Mouse (Mus musculus): Measurements from ENCODE around the gene Olfr923. TPM values are rescaled to one million over a fixed set of nuclear protein-coding genes. Genes with fewer than 3 reads are reported as not detected.
"Not testable (repeated sequence)": the region's sequence is repeated elsewhere in the genome, so short reads cannot be mapped to it uniquely, and the experiment has no call there.

The Olfr923 gene
- not detected in 2 replicates for polyA plus RNA-seq (2015; fragmentation: Nextera tagmentation; extraction: Ambion mirVana)

DNA sequence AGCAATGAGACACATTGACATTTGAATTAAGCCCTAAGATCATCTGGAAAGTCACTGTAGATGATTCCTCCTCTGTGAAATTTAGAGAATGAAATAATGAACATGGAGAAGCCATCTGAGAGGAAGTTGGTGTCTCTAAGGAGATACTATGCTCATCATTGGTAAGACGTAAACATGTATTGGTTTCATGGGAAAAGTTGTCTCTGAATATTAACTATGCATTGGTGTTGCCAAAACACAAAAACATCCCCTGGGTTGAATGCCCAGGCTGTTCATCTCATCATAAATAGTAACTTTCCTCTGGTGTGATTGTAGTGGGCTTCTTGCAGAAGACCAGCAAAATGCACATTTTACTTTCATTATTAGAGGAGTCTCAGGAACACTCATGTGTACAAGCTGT lies at the start of gene Olfr923:
Gene Olfr923, plus strand, starts transcription at position 301 of the 400 bp plus-strand sequence.
- WGBS = 86% methylated on average over 1 of the region's 1 CpGs
- no peak for ATAC-seq (ENCODE audit: low FRiP score)

GRCm38 (mm10) chr9:38792689-38793088 lies 33.7 kb upstream of the Olfr923 start:
- Histone ChIP-seq H3K4me1 (no peaks in the 10 kb centered on the region), H3K36me3 (no peaks in the 10 kb centered on the region), H3K27ac (replicated peaks) (no peak overlapping the region), H3K4me2 (no peak overlapping the region), H3K9me3 (replicated peaks) (no peaks in the 10 kb centered on the region), H3K4me3 (replicated peaks) (no peak overlapping the region), H3K9ac (replicated peaks) (no peak overlapping the region), H3K27me3 (replicated peaks) (no peaks in the 10 kb centered on the region)
- WGBS = 92% methylated on average over 2 of the region's 2 CpGs
- ATAC-seq (ENCODE audit: low FRiP score) = no peak

More for the DNA sequence above, at the start of gene Olfr923:
- H3K36me3 ChIP-seq = no peaks in the 10 kb centered on the region
- H3K4me2 ChIP-seq = no peak within 1 kb of the TSS
- H3K9me3 ChIP-seq (replicated peaks) = no peaks in the 10 kb centered on the region
- no peak within 1 kb of the TSS for H3K27ac ChIP-seq (replicated peaks)
- H3K9ac ChIP-seq (replicated peaks) = no peak within 1 kb of the TSS
- no peak within 1 kb of the TSS for H3K4me3 ChIP-seq (replicated peaks)
- H3K4me1 ChIP-seq = no peaks in the 10 kb centered on the region
- H3K27me3 ChIP-seq (replicated peaks) = no peaks in the 10 kb centered on the region

DNA sequence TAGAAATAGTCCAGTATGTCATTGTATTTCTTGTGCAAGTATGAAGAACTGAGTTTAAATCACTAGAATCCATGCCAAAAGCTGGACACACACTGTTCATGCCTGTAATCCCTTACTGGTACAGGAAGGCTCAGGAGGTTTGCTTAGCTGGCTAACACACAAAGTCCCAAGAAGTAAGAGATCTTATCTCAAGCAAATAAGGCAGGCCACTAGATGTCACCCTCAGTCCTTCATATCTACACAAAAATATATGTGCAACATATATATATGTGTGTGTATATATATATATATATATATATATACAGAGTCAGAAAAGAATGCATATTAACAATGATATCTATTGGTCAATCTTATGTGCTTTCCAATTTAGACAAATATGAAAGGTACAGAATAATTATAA lies 20.6 kb upstream of the Olfr923 start:
- Histone ChIP-seq H3K4me1 (no peaks in the 10 kb centered on the region), H3K9ac (replicated peaks) (no peak overlapping the region), H3K4me3 (replicated peaks) (no peak overlapping the region), H3K36me3 (no peaks in the 10 kb centered on the region), H3K27ac (replicated peaks) (no peak overlapping the region), H3K9me3 (replicated peaks) (no peaks in the 10 kb centered on the region), H3K27me3 (replicated peaks) (no peaks in the 10 kb centered on the region), H3K4me2 (no peak overlapping the region)
- no peak for ATAC-seq (ENCODE audit: low FRiP score)

DNA sequence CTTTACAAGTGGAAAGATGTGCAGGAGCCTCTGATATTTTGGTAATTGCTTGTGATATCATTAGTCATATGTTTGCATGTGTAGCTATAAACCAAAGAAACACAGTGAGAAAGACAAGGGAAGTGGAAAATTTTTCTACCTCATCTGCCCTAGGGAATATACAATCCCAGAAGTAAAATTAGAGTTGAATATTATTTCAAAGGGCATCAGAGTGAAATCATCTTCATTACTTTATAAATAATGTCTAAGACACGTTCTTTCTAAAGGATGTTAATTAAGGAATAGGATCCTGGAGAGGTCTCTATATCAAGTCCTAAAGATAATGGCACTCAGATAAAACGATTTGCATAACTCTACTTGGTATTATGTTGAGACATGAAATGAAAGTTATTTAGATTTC lies 12.0 kb upstream of the Olfr923 start, which contains the start of gene Olfr922:
Gene Olfr922, plus strand, starts transcription at position 301 of the 400 bp plus-strand sequence.
- H3K9ac ChIP-seq (replicated peaks) = no peak within 1 kb of the TSS
- H3K4me1 ChIP-seq = no peaks in the 10 kb centered on the region
- H3K36me3 ChIP-seq = no peaks in the 10 kb centered on the region
- 61% methylated on average over 2 of the region's 2 CpGs for WGBS
- no peak within 1 kb of the TSS for H3K4me2 ChIP-seq
- H3K27ac ChIP-seq (replicated peaks) = no peak within 1 kb of the TSS
- no peaks in the 10 kb centered on the region for H3K27me3 ChIP-seq (replicated peaks)
- no peak for ATAC-seq (ENCODE audit: low FRiP score)
- H3K4me3 ChIP-seq (replicated peaks) = no peak within 1 kb of the TSS
- H3K9me3 ChIP-seq (replicated peaks) = no peaks in the 10 kb centered on the region

DNA sequence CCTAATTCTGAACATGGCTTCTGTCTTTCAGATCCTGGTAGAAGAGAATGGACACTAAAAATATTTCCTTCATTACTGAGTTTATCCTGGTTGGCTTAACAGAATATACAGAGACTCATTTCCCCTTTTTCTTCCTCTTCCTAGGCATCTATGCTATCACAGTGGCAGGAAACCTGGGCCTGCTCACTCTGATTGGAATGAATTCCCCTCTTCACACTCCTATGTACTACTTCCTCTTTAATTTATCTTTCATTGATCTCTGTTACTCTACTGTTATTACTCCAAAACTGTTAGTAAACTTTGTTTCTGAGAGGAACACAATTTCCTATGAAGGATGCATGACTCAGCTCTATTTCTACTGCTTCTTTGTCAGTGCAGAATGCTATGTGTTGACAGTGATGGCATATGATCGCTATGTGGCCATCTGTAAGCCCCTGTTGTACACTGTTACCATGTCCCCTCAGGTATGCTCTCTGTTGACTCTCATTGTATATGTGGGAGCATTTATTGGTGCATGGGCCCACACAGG lies 10.8 kb upstream of the Olfr923 start:
- Histone ChIP-seq H3K9me3 (replicated peaks) (no peaks in the 10 kb centered on the region), H3K27me3 (replicated peaks) (no peaks in the 10 kb centered on the region), H3K4me3 (replicated peaks) (no peak overlapping the region), H3K36me3 (no peaks in the 10 kb centered on the region), H3K4me2 (no peak overlapping the region), H3K9ac (replicated peaks) (no peak overlapping the region), H3K4me1 (no peaks in the 10 kb centered on the region), H3K27ac (replicated peaks) (no peak overlapping the region)
- WGBS = 88% methylated on average over 1 of the region's 1 CpGs
- ATAC-seq (ENCODE audit: low FRiP score) = no peak

- H3K9me3 ChIP-seq (replicated peaks) = no peaks in the 10 kb centered on the region
- no peak overlapping the region for H3K4me3 ChIP-seq (replicated peaks)
- no peak for ATAC-seq (ENCODE audit: low FRiP score)
- no peak overlapping the region for H3K27ac ChIP-seq (replicated peaks)
- no peak overlapping the region for H3K9ac ChIP-seq (replicated peaks)
- 41% methylated on average over 2 of the region's 2 CpGs for WGBS
- no peak overlapping the region for H3K4me2 ChIP-seq
- H3K27me3 ChIP-seq (replicated peaks) = no peaks in the 10 kb centered on the region
- H3K36me3 ChIP-seq = no peaks in the 10 kb centered on the region
- H3K4me1 ChIP-seq = no peaks in the 10 kb centered on the region
These were observed 6.7 kb downstream of the Olfr923 start for GRCm38 (mm10) chr9:38833027-38833426.

DNA sequence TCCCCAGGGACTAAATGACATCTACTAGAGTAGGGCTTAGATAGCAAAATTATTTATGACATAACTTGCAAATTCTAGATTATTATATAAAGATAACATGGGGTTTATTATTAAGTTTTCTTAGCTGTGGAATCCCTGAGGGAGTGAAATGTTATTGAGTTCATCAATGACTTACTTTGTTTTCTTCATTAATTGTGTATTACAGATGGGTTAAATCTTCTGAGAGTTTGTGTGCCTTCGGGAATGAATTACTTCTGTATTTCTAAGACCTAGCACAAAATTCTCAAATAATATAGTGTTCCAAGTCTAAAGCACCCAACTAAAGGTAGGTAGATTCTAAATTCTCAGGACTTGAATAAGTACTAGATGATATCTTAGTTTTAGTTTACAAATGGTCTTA lies 17.8 kb downstream of the Olfr923 start, which contains the start of gene Olfr924:
Gene Olfr924, plus strand, starts transcription at position 301 of the 400 bp plus-strand sequence.
- Histone ChIP-seq H3K9ac (replicated peaks) (no peak within 1 kb of the TSS), H3K4me1 (no peaks in the 10 kb centered on the region), H3K27ac (replicated peaks) (no peak within 1 kb of the TSS), H3K36me3 (no peaks in the 10 kb centered on the region), H3K4me3 (replicated peaks) (no peak within 1 kb of the TSS), H3K9me3 (replicated peaks) (no peaks in the 10 kb centered on the region), H3K27me3 (replicated peaks) (no peaks in the 10 kb centered on the region), H3K4me2 (no peak within 1 kb of the TSS)
- 96% methylated on average over 1 of the region's 1 CpGs for WGBS
- ATAC-seq (ENCODE audit: low FRiP score) = no peak

- Histone ChIP-seq H3K27me3 (replicated peaks) (no peaks in the 10 kb centered on the region), H3K9ac (replicated peaks) (no peak within 1 kb of the TSS), H3K27ac (replicated peaks) (no peak within 1 kb of the TSS), H3K4me1 (no peaks in the 10 kb centered on the region), H3K4me2 (no peak within 1 kb of the TSS), H3K36me3 (no peaks in the 10 kb centered on the region), H3K9me3 (replicated peaks) (no peaks in the 10 kb centered on the region), H3K4me3 (replicated peaks) (no peak within 1 kb of the TSS)
- ATAC-seq (ENCODE audit: low FRiP score) = no peak
These were observed 28.4 kb downstream of the Olfr923 start, which contains the start of gene Olfr26 for GRCm38 (mm10) chr9:38854760-38855159. TSS of gene Olfr26 (plus strand) at chr9:38855060.

DNA sequence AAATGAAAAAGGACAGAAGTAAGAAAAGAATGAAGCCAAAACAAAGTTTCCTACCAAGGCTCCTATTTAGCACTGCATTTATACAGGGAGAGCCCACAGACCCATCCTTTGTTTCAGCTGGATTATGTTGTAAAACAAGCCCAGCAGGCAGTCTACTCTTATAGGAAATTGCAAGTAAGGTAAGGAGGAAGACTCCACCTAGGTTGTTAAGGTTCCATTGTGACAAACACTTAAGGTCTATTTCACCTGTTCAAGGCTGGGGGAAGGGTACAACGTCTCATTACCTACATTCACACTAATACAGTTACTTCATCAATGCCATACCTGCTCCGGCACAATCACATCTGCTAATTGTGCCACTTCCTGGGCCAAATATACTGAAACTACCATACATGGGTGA lies 48.5 kb downstream of the Olfr923 start:
- not testable (repeated sequence) for ATAC-seq (ENCODE audit: low FRiP score)

DNA sequence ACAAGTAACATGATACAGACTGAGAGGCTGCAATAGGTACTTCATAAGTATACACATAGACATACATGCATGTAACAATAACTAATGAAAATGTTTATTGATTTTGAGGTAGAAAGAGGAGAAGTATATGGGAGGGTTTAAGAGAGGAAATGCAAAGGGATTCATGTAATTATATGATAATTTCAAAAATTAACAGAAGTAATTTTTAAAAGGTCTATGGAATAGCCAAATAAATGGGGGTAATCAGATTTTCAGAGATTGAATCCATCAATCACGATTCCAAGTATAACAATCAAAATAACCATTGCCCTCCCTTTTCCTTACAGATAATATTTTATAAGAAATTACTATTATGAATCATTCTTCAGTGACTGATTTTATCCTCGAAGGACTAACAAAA lies 50.5 kb downstream of the Olfr923 start, which contains the start of gene Olfr926:
Gene Olfr926, plus strand, starts transcription at position 301 of the 400 bp plus-strand sequence.
- H3K4me2 ChIP-seq = no peak within 1 kb of the TSS
- ATAC-seq (ENCODE audit: low FRiP score) = no peak
- H3K9ac ChIP-seq (replicated peaks) = no peak within 1 kb of the TSS
- H3K4me1 ChIP-seq = no peaks in the 10 kb centered on the region
- H3K36me3 ChIP-seq = no peaks in the 10 kb centered on the region
- H3K27ac ChIP-seq (replicated peaks) = no peak within 1 kb of the TSS
- 86% methylated on average over 2 of the region's 2 CpGs for WGBS
- H3K9me3 ChIP-seq (replicated peaks) = no peaks in the 10 kb centered on the region
- no peak within 1 kb of the TSS for H3K4me3 ChIP-seq (replicated peaks)
- no peaks in the 10 kb centered on the region for H3K27me3 ChIP-seq (replicated peaks)

More for the DNA sequence above, 48.5 kb downstream of the Olfr923 start:
- not testable (repeated sequence) for H3K36me3 ChIP-seq; H3K4me2 ChIP-seq; H3K9ac ChIP-seq (replicated peaks); H3K27me3 ChIP-seq (replicated peaks); H3K27ac ChIP-seq (replicated peaks); H3K9me3 ChIP-seq (replicated peaks); H3K4me3 ChIP-seq (replicated peaks); H3K4me1 ChIP-seq
- 42% methylated on average over 2 of the region's 2 CpGs for WGBS

All from neural tube, embryonic 15.5 days (tissue).